Mouse (Mus musculus): ENCODE results near the gene 4930467E23Rik.
"Not testable (repeated sequence)": the region's sequence is repeated elsewhere in the genome, so short reads cannot be mapped to it uniquely, and the experiment has no call there.

- TF ChIP-seq CTCF (IDR thresholded peaks at IDR 0.05; ENCODE audit: low read depth, low read length); POLR2A (IDR thresholded peaks at IDR 0.05; ENCODE audit: borderline replicate concordance, low read depth, low read length): not testable (repeated sequence)
Observed at GRCm38 (mm10) chr8:19682311-19682710, 47.1 kb upstream of the 4930467E23Rik start.

Measured in bone marrow macrophage, adult 2 months (primary cell).